Mouse (Mus musculus) 416B (cell line): Measurements from ENCODE around the gene Tmem104.

Source experiments
- DNase-seq: peaks from one replicate; pipeline ENCODE4 v3.0.0; 2011; ENCODE audit warnings: low read depth

The Tmem104 gene

DNA sequence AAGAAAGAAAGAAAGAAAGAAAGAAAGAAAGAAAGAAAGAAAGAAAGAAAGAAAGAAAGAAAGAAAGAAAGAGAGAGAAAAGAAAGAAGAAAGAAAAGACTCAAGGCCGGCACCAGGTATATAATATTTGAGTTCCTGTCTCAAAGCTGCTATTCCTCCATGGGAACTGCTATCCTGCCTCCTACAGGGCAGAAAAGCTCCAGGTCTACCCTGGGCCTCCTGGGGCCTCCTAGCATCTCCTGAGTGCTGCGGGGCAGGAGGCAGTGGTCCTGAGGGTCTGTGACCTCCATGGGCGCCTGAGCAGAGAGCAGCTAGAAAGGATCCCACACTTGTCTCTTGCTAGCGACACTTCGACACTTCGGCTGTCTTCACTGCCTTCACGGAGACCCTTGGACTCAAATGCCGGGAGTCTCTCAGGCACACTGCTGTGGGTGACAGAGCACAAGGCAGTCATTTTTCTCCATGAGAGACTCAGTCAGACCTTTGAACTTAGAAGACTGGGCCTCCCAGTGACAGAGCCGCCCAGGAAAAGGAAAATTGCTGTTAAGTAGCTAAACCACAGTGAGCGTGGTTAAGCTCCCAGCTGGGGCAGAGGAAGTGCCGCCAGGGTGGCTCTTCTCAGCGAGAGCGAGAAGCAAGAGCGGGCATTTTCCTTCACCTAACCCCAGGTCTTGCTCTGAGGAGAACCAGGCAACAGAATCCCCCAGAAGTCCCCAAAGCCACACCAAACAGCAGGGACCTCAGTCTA lies 44.1 kb downstream of the Tmem104 start:
- peak; percentile 62 for DNase-seq

DNA sequence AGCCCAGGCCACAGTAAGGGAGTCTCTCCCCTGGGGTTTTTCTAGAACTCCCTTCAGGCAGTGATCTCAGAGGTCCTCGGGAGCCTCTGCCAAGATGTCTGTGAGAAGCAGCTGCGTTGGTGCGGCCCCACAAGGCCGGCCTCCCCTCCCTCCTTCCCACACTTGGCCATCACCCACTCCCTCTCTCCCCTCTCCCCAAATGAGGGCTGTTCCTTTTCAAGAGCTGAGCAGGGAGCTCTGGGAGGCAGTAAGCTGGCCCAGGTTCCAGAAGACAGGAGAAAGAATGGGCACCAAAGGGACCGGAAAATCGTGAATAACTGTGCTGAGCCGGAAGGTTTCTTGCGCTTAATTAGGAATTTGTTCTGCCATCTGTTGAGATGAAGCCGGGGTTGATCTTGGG lies 44.6 kb downstream of the Tmem104 start:
- no peak for DNase-seq

DNA sequence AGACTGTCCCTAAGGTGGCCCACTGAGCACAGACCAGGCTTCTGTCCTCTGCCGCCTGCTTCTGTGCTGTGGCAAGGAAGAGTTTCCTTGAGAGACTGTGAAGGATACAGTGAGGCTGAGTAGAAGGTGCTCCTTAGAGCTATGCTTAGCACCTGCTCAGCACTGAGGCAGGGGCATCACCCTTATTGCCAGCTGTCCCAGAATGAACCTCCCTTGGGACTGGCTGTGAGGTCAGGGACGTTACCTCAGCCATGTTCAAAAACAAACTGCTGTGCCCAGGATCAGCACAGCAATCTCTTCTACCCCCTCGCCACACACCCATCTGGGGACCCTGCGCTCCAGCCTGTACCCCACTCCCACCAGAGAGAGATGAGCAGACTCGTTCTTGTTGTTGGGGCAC lies 45.6 kb downstream of the Tmem104 start:
- DNase-seq: no peak

DNA sequence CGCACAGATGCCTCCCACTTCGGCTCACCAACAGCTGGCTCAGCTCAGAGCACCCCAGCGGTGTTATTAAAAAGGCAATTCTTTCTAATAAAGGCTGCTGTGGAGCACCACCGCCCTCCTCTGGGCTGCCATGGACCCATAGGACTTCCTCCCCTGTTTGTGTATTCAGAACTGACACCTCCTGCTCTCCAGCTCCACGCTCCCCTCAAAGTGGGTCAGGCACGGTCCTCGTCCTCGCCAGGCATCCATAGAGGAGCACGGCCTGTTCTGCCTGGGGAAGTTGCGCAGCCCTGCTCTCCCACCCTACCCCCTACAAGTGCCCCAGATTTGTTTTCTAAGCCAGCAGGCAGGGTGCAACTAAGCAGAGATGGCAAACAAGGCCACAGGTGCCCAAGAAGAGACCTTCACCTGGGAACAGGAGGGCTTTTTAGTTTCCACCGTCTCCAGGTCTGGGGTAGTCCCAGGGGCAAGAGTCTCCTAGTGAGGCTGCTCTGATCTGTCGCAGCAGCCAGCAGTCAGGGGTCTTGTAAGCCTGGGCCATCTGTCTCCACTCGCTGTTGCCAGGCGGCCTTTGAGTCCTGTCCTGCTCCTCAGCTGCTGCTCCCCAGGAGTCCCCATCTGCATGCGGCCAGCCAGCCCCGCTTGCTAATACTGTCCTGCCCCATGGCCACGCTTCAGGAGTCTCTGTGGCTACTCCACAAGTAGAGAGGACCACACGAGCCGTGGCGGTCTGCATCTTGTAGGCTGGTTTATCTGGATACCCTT lies 46.4 kb downstream of the Tmem104 start:
- DNase-seq: no peak

DNA sequence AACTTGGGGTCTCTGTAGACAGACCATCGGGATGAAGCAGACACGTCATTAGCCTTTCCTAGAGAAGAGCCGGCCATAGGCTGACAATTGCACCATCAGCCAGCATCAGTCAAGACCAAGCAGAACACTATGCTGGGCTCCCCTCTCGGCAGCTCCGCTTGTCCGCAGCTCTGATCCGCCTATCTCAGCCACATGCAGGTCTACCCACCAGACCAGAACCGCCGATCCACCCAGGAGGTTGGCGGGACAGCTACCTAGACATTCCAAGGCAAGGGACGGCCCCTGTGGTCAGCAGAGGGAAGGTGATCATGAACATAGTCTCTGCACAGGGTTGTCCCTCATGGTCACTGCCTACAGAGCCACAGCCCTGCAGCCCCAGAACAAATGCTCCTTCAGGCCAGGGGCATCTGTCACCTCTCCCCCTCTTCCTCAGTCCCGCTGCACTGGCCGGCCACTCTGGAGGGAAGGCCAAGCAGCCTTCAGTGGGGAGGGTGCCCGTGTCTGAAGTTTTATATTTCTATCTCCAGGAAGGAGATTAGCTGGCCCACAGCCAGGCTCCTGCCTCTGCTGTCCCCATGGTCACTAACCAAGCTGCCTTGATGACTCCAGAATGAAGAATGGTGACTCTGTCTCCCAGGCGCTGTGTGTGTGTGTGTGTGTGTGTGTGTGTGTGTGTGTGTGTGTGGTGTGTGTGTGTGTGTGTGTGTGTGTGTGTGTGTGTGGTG lies 47.2 kb downstream of the Tmem104 start:
- peak; percentile 50 for DNase-seq

DNA sequence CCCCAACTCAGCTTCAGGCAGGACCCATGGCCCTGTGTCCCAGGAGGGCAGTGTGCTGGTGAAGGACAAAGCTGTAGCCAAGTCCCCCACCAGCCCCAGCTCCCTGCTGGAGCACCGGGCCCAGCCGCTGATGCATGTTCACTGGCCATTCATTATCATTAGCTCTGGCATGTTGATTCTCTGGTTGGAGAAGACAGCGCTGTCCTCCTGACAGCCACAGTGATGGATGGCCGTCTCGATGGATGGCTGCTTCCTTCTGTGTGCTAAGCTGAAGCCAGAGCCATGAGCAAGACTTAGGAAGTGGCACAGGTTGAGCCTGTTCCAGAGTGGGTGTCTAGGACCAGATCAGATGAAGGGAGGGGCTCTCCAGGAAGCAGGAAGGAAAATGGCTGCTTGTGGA lies 49.3 kb downstream of the Tmem104 start:
- DNase-seq: no peak

DNA sequence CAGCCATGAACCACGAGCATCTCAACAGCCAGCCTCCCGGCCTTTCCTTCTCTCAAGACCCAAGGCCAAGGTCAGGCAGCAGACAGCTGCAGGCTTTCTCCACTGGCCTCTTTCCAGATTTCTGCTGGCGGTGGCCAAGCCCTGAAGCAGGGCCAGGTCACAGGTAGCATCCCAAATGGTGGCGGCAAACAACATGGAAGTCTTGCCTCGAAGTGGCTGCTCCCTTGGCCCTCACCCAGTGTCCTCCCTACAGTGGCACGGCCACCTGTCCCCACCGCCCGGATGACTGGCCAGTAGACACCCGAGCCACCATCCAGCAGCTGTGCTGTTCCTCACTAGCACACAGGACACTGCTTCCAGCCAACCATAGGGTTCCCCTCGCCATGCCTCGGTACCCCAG lies 54.1 kb downstream of the Tmem104 start:
- no peak for DNase-seq

DNA sequence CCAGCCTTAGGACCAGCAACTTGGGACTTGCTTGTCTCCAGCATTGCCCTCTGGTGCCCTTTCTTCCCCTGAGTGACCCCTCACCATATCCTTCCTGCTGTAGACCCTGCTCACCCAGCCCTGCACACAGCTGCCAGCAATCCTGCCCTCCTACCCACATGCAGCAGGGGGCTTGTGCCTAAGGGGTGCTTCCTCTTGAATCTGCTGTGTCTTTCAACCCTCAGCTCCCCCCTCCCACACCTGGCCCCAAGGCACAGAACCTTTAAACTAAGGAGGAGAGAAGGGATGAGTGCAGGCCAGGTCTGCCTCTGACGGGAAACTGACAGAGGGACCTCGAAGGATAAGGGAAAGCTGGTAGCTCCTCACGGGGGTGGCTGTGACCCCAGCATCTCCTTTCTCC lies 55.5 kb downstream of the Tmem104 start:
- no peak for DNase-seq

DNA sequence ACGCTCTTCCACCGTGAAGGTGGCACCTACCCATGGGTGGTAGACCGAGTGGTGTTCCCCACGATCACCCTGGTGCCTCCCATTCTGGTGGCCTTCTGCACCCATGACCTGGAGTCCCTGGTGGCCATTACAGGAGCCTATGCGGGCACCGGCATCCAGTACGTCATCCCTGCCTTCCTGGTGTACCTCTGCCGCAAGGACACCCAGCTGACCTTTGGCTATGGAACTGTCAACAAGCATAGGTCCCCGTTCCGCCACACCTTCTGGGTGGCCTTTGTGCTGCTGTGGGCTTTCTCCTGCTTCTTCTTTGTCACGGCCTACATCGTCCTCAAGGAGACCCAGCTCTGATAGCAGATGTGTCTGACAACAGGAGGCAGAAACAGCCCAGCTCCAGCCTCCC lies 56.5 kb downstream of the Tmem104 start:
- DNase-seq: no peak

DNA sequence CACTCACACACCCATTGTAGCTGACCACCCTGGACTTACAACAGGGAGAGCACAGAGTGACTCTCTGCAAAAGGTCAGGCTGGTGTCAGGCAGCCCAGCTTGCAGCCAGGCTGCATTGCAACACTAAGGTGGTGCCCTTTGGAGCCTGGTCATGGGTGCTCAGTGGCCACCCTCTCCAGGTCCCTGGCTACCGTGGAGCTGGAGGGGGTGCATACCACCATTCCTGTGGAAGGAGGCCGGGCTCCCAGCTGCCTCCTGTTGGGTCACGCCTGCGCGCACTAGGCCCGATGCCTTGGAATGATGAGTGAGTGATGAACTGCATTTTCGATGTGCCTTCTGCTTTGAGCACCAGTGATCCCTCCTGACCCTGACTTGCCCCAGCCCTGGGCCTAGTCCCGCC lies 57.6 kb downstream of the Tmem104 start:
- DNase-seq: no peak

DNA sequence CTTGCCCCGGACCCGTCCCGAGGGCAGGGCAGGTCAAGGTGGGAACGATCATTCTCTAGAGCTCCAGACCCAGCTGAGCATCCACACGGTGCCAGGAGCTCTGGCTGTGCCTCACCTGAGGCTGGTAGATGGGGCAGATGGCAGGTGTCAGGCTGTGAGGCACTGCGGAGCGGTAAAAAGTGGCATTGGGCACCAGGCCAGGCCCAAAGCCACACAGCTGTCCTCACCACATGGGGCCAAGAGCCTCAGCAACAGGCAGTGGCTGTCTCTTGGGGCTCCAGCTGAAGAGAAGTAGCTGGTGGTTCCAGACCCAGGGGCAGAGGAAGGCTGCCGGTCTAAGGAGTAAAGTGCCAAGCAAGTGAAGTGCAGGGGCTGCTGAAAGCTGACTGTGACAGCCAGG lies 59.1 kb downstream of the Tmem104 start:
- DNase-seq: peak; percentile 12

DNA sequence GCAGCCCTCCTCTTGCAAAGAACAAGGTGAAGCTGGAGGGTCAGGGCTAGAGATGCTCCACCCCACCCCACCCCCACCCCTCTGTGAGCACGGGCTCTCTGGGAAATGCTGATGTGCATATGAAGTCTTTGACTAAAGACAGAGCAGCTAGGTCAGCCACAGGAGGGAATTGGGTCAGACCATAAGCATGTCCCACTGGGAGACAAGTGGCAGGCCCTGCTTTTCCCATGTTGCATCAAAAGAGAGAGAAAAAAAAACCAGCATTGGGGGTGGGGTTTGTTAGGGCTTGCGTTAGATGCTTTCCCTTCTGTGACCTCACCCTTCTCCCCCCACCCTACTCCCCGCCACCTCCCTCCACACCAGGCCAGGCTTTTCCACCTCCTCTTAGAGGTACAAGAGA lies 60.0 kb downstream of the Tmem104 start:
- DNase-seq: no peak

DNA sequence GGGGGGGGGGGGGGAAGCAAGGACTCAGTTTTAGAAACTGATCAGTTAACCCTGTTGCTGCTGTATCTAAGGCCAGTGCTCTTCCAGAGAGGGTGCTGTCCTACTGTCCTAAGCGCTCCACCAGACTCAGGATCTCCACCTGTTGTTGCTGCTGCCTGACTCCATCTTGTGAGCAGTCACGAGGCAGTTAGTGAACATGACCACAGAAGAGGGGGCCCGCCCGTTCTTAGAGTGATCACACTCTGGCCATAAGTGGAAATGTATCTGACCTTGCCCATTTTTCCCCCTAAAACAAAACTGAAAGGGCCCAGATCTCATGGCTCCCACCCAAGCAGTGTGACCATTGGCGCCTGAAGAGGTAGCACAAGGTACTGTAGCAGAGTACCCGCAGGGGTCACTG lies 60.7 kb downstream of the Tmem104 start:
- DNase-seq: no peak

DNA sequence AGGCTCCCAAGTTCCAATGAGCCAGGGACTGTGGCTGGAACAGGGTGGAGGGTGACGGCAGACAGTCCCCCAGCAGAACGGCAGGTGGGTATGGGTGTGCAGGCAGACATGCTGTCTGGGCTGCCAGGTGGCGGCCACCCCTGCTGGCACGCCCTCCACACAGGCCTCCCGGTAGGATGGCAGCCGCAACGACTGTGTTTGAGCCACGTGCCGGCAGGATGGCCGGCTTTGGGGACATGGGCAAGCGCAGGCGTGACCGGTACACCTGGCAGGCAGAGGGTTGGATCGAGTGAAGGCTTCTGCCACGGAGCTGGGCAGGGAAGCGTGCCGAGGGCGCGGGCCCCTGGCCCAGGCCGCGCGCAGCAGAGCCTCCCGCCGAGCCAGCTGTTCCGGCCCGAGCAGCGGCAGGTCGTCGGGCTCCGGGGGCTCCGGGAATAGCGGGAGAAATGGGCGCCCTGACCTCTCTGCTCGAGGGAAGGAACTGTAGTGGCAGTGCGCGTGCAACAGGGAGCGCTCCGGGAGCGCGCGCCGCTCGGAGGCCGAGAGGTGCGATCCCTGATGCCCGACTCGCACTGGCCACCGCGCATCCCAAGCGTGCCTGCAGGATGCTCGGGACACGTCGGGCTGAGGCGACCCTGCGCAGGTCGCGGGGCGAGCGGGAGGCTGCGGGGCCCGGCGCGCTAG lies 62.6 kb downstream of the Tmem104 start:
- no peak for DNase-seq

DNA sequence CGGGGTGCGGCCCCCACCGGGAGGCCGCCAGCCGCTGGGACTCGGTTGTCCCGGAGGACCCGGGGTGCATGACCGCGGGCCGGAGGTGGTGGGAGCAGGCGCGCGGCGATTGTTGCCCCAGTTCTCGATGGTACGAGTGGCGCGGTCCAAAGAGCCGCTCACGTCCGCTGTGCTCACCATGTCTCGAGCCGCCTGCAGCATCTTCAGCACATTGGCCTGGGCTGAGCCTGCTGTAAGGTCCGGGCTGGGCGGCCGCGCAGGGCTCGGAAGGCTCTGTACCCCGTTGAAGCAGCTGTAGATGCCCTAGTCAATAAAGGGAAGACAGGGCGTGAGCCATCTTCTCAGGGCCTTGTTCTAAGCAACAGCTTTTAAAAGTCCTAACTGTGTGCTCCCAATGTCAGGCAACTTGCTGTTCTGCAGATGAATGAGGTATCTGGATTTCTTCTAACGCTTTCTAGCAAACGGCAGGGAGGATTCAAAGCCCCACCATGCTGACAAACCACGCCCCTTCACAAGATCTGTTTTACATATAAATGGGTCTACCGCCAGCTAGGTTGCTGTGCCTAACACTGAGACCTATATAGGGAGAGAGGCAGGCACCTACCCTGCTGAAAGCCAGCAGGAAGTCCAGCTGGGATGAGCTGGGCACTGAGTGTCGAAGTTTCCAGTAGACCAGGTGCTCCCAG lies 63.3 kb downstream of the Tmem104 start:
- DNase-seq: no peak

DNA sequence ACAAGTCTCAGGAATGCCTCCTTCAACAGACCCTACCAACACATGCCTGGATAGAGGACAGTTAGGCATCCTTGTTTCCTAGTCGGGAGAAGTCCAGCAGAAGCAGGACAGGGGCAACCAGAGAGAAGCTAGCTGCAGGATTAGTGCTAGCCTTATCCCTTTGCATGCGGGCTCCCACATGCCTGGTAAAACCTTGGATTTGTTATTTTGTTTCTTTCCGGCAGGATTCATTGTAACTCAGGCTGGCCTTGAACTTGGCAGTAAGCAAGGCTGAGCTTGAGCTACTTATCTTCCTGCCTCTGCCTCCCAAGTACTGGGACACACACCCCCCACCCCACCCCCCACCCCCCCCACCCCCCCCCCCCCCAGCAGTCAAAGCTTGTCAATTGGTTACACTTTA lies 64.0 kb downstream of the Tmem104 start:
- no peak for DNase-seq

DNA sequence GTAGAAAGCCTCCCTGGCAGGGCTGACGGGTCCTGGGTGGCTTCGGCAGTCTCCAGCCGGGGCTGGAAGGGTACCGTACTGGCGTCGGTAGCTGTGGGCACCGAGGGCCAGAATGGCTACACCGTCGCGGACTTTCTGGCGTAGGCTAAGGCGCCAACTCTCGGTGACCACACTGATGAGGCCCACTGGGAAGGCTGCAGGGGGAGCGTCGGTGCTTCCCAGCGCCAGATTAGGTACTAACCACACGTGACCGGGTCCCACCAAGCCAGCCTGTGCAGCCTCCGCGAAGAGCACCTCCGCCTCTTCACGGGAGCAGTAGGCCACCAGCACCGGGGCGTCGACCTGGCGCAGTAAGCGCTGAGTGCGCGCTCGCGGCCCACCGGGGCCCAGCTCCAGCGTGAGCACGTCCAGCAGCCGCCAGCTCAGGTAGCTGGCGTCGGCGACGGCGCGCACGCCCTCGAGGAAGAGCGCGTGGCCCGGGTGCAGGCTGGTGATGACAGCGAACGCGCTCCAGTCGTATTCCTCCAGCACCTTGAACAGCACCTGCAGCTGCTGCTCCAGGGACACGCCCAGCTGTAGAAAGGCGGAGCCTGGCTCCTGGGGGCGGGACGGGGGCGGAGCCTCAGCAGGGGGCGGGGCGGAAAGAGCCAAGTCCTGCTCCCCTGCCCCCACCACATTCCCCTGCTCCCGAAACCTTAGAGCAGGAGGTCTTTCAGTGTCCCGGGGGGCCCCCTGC lies 70.7 kb downstream of the Tmem104 start:
- no peak for DNase-seq

DNA sequence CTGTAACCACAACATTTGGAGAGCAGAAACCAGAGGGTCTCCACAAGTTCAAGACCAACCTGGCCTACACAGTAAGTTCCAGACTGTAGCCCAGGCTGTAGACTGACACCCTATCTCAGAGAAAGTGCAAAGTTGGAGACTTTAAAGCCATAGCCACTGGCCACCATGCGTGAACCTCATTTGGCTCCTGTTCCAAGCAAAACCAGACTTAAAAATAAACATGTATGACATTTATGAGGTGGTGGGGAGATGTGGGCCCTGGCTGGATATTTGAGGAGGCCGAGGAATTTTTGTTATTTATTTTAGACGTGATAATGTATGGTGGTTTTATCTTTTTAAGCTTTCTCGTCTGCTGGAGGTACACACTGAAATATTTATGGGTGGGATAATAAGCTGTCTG lies 71.8 kb downstream of the Tmem104 start:
- no peak for DNase-seq

DNA sequence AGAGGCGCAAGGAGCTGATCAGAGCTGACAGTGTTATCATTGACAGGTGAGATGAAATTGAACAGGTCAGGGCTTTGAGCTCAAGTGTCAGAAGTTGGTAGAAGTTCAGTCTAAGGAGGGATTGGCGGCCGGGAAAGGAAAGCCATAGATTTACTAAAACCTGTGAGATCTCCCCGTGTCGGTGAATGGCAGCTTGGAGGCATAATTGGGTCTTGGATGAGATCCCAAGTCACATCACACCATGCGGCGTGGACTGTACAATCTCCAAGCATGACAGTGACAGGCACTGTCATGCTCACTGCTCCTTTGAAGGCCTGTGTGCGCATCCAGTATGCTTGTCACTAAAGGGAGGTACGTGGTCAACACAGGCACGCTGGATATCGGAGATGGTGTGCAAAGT lies 75.7 kb downstream of the Tmem104 start:
- DNase-seq: no peak

DNA sequence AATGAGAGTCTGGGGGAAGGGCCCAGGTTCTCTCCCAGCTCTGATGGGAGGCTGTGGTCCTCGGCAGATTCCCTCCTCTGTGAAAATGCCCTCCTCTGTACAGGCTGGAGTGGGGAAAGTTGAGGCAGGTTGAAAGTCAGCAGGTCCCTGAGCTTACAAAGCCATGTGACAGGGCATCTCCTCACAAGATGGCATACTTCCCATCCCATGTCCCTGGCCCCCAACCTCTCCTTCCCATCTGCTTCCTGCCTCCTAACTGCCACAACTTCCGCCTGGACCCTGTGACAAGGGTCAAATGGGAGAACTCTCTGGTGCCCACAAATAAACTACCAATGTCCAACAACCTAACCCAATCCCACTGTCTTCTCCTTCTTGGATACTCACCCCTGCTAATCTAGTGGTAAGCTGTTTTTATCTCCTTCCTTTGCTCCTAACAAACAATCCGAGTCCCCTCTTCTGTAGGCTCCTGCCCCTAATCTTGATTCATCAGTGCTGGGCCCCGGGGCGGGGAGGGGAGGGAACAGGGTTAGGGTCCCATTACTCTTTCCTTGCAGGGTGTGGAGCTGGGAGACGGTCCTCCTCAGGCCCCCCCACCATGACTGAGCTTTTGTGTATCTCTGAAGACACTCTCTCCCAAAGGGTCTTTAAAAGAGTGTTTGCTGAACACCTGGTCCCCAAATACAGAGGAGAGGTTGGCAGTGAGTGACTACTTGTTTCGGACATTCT lies 77.0 kb downstream of the Tmem104 start:
- no peak for DNase-seq
